ENCODE assay signal across 8 mouse cellular contexts in the genomic region with DNA sequence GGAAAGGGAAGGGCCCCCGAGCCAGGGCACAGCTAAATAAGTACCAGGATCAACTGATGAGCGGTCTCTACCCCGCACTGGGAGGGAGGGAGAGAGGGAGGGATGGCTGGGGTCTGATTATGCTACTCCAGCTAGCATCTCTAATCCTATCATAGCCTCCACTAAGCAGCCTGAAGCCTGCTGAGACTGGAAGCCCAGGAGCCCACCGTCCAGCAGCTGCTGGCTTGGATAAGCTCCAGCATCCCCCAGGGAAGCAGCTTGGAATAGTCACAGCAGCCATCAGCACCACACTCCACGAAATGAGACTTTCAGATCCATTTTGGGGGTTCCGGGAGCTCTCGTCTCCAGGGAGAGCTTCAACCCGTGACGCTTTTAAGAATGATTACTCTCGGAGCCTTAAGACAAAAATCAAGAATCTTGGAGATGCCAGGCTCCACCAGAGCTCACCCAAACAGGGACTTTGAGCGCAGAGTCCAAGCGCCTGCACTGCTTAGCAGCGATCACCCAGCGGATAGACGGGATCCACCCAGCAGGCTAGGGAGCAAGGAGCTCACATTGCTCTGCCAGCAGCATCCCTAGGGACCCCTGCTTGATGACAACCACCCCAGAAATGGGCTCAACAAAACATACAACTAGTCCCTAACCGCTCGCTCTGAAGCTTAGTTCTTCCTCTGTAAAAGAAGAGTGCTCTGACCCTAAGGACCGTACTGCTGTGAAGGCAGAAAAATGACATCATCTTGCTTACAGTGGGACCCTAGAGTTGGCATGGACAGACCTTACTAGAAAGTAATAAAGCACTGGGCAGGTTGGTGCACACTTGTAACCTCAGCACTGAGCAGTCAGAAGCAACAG.
DNase-seq lines count a peak whose midpoint lies in the region; ATAC-seq and TF ChIP-seq lines count a peak whose summit lies in the region.

No protein-coding gene starts in this region.

- 52% methylated on average over 18 of the region's 18 CpGs for WGBS in kidney, adult 2 months
- 25% methylated on average over 18 of the region's 18 CpGs for WGBS in forebrain, embryonic 10.5 days
- 51% methylated on average over 18 of the region's 18 CpGs for WGBS in heart, embryonic 15.5 days

- no peak for TF ChIP-seq POLR2A in kidney, adult 2 months (IDR thresholded peaks at IDR 0.05; ENCODE audit: low read depth, low read length)

- no peak for TF ChIP-seq CTCF in kidney, adult 2 months (conservative IDR thresholded peaks at IDR 0.05; ENCODE audit: insufficient read depth, insufficient read length, low read depth, low read length)

- DNase-seq in kidney, adult 2 months: peak; percentile 6
- no peak for DNase-seq in kidney, adult 8-10 months
- peak; percentile 44 for DNase-seq in forebrain, embryonic 10.5 days (ENCODE audit: extremely low spot score, low spot score)
- DNase-seq in left cerebral cortex, postnatal 14 days (ENCODE audit: low spot score in 2 of 2): peak; percentile 56 to 66
- peak; percentile 42 for DNase-seq in right cerebral cortex, postnatal 4 days
- no peak for DNase-seq in testis, postnatal 14 days (ENCODE audit: low spot score)
- no peak for DNase-seq in adrenal gland, adult 8-10 months

- peaks cover 3% of the 10 kb centered on the region for H3K4me1 ChIP-seq in kidney, adult 2 months (ENCODE audit: control insufficient read depth, insufficient read depth, low read length)
- H3K4me1 ChIP-seq in forebrain, embryonic 10.5 days: peaks cover 61% of the 10 kb centered on the region
- H3K4me1 ChIP-seq in heart, embryonic 15.5 days (replicated peaks): peaks cover 10% of the 10 kb centered on the region

- no peaks in the 10 kb centered on the region for H3K9me3 ChIP-seq in forebrain, embryonic 10.5 days
- H3K9me3 ChIP-seq in heart, embryonic 15.5 days (replicated peaks): no peaks in the 10 kb centered on the region

- no peak overlapping the region for H3K4me3 ChIP-seq in kidney, adult 2 months (ENCODE audit: insufficient read depth, low read depth, low read length)
- H3K4me3 ChIP-seq in forebrain, embryonic 10.5 days: peak overlapping the region; percentile 32; the same call in 1 of the 2 replicates
- no peak overlapping the region for H3K4me3 ChIP-seq in heart, embryonic 15.5 days

- H3K4me2 ChIP-seq in heart, embryonic 15.5 days: peak overlapping the region; percentile 39; the same call in 1 of the 2 replicates

- no peaks in the 10 kb centered on the region for H3K36me3 ChIP-seq in kidney, adult 2 months (ENCODE audit: control insufficient read depth, insufficient read depth, low read length)
- H3K36me3 ChIP-seq in forebrain, embryonic 10.5 days (replicated peaks): no peaks in the 10 kb centered on the region
- no peaks in the 10 kb centered on the region for H3K36me3 ChIP-seq in heart, embryonic 15.5 days

- no peak overlapping the region for H3K27ac ChIP-seq in kidney, adult 2 months (ENCODE audit: insufficient read depth, low read depth, low read length)
- H3K27ac ChIP-seq in forebrain, embryonic 10.5 days: peak overlapping the region; percentile 74
- H3K27ac ChIP-seq in heart, embryonic 15.5 days: no peak overlapping the region

- intact Hi-C loops in left cerebral cortex, postnatal 14 days (cut with DNase I): no loop called here

- H3K27me3 ChIP-seq in kidney, adult 2 months (replicated peaks; ENCODE audit: control insufficient read depth, insufficient read depth, low read length): no peaks in the 10 kb centered on the region; the same call in 1 of the 2 replicates
- peaks cover 43% of the 10 kb centered on the region for H3K27me3 ChIP-seq in forebrain, embryonic 10.5 days (ENCODE audit: poor library complexity, severe bottlenecking)
- H3K27me3 ChIP-seq in heart, embryonic 15.5 days: no peaks in the 10 kb centered on the region

- H3K9ac ChIP-seq in heart, embryonic 15.5 days: no peak overlapping the region

- ATAC-seq in heart, embryonic 15.5 days (replicated peaks; ENCODE audit: insufficient number of reproducible peaks, insufficient read depth, low FRiP score, low read depth): 0 out of 2 replicates have a peak, but pooled peaks have one; percentile 40

Comparison
In these comparisons a context has a peak if more than half of its experiments do, and no peak if none do; other contexts are left out.
1. DNase-seq: peak in kidney, adult 2 months (single experiment), forebrain, embryonic 10.5 days (single experiment), left cerebral cortex, postnatal 14 days (2 of 2) and right cerebral cortex, postnatal 4 days (single experiment); none in kidney, adult 8-10 months (0 of 2), testis, postnatal 14 days (single experiment) and adrenal gland, adult 8-10 months (single experiment).